Mouse (Mus musculus) cerebellum, adult 9-10 months (tissue): ENCODE results near the gene Ap1s3.
A peak's percentile ranks its signal among the peaks of the same experiment; 100 is the strongest.
"Not testable (repeated sequence)": the region's sequence is repeated elsewhere in the genome, so short reads cannot be mapped to it uniquely, and the experiment has no call there.

Source experiments
- DNase-seq: peaks from one replicate; pipeline ENCODE4 v3.0.0; 2022

Ap1s3 gene

DNA sequence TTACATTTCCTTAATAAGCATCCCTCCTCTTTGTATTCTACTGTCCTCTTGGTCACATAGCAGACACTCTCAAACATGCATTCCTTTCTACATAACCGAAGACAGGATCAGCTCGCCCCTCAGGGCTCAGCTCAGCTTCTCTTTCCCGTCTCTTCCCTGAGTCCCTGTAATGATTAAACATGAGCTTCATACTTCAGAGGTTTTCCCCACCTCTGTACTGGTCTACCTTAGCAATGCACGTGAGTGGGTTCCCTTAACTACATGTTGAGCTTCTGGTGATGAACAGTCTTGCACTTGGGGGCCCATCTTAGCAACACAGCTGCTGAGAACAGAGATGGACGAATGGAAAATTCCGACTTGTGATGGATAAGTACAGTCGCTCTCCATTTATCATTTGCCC is 12.2 kb downstream of the Ap1s3 start:
- DNase-seq, result no peak

DNA sequence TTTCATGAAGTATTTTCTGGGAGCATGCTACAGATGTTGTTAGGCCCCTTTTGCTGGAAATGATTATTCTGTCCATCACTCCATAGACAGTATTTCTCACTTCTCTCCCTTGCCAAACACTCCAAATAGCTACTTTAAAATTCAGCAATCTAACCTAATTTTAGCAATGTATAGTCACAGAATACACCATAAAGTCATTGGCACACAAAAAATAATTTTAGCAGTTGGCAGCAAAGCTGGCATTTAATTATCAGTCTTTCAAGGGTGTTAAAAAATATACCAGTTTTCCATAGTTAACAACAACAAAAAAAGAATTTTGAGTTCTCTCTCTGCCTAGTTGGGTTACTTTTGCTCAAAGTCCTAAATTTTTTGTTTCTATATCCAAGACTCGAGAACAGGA is 14.4 kb downstream of the Ap1s3 start:
- DNase-seq, result no peak

DNA sequence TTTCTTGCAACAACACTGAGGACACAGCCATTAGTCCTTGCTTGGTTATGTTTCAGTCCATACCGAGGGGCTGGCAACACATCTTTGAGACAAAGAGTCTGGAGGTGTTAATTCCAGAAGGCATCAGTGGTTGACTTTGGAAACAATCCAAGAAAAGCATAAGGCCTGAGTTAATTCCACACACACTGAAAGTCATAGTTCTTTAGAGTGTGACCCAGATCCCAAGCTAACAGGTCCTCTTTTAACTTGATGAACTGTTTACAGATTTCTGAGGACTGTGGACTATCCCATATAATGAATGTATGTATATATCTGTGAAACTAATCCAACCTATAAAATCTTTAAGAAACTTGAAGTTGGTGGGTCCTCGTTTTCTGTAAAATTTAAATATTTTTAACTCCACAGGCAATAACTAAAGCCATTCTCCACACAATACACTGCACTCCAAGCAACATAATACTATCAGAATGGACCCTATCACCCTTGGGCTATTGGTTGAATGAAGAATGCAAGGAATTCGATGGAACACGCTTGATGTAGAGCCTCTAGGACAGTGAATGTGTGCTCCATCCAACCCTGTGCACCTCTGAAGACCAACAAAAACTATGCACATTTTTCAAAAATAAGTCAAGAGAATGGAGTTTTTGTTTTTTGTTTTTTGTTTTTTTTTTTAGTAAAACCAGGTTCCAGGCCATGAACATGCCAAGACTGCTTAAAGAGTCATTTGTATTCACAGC is 15.8 kb downstream of the Ap1s3 start:
- no peak for DNase-seq

DNA sequence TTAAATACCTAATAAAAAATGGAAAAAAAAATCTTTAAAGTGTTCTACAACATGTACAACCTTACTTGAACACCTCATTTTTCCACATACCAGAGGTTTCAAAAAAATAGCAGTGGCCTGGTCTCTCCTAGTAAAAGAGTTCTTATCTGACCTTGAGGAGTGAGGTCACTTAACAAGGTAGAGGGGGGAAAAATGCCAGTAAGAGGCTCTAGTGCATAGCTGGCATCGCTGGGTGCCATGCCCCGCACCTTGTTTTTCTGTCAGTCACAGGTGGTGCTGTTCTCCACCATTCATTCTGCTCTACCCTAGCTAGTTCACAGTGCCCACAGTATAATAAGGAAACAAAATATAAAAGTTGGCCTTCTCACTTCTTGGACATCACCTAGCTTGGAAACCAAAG is 16.8 kb downstream of the Ap1s3 start:
- DNase-seq, result no peak

DNA sequence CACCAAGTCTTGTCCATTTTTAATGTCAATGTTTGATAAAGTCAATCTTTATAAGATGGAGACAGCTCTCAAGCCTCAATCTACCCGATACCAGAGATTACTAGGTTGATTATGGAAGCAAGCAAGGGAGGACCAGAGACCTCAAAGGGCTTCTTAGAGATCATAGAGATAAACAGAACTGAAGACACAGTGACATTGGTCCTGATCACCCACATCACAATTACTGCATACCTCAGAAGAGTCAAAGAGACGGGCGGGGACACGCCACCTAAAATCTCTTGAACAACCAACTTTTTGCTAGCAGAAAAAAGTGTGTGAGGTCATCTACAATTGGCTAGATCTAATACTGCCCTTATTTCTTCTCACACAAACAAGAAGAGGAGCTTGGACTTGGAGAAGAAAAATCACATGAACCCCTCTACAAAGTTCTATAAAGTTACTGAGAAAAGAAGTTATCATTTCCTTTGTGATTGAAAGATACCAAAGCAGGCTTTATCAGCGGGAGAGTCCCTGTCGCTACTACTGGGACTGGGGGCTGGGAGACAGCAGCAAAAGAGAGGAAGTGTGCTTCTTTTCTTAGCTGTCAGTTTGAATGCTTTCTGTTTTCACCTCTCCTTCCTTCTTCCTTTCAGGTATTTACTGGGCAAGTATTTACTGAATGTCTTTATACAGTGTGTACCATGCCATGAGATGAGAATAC is 28.2 kb downstream of the Ap1s3 start:
- DNase-seq, result no peak

DNA sequence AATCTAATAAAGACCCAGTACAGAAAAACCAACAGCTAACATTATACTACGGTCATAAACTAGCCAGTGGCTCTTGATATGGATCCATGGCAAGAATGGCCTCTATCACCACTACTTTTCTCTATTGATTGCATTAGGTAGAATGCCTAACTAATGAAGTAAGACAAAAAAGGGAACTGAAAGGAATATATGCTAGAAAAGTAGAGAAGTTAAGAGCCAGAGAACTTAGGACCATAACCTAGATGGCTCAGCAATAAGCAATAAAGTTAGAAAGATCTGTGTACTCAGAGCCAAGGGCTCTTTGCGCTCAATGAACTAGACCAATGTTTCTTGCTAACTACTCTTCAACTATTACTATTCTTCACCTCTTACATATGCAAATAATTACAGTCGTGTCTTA is 29.1 kb downstream of the Ap1s3 start:
- no peak for DNase-seq

DNA sequence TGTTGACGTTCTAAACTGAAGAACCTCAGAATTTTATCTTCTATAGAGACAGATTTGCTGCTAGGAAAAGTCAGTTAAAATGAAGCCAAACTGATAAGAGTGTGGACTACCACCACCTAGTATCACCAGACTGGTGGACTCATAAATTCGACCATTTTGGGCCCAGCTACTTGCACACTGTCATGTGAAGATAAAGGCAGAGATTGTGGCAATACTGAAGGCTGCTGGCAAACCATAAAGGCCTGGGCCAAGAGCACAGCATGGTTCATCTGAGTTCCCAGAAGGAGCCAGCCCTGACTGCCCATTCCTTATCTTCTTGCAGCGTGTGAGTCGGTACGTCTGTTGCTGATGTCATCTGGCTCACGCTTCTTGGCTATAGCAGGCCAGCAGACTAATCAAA is 30.4 kb downstream of the Ap1s3 start:
- no peak for DNase-seq

DNA sequence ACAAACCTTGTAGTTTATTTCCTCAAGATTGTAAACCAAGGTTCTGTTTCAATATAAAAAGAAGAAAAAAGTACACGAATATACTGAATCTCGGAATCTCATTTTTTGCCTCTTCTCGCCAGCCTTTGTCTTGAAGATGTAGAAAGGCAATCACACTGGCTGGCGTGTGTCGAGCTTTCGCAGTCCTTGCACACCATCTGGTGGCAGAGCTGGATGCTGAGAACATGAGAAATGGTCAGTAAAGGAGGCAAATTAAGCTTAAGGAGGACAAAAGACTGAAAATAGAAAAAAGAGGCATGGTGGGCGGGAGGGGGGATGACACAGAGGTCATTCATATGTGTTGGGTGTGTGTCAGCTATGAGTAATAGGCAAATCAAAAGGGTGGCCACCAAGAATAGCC is 31.6 kb downstream of the Ap1s3 start:
- peak; percentile 69 for DNase-seq

DNA sequence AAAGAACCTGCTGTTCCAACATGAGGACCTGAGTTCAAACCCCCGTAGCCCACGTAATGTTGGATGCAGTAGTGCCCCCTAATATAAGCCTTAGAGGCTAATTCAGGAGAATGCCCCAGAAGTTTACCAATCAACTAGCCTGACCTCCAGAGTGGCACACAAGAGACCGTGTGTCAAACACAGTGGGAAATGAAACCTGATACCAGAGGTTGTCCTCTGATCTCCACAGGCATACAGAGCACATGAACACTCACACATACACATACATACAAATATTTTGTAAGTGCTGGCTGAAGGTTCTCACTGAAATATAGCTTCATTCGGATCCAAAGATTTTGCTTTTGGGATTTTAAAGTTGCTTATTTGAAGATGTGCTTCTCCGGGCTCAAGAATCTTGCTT is 32.1 kb downstream of the Ap1s3 start:
- no peak for DNase-seq

DNA sequence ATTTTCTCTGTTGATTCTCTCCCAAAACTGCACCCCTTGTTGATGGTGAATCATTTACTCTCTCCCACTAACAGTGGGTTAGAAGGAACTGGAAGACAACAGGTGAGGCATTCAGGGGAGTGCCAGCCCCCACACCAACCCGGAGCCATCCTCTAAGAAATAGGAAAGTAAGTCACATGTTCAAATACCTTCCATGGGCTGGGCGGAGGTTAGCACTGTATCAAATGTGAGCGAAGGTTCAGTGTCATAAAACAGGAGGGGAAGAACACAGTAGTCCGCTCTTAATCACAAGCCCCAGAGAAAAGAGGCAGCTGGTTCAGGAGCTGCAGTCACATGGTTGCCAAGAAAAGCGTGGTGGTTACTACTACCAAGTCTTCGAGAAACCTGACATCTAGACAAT is 32.7 kb downstream of the Ap1s3 start:
- no peak for DNase-seq

DNA sequence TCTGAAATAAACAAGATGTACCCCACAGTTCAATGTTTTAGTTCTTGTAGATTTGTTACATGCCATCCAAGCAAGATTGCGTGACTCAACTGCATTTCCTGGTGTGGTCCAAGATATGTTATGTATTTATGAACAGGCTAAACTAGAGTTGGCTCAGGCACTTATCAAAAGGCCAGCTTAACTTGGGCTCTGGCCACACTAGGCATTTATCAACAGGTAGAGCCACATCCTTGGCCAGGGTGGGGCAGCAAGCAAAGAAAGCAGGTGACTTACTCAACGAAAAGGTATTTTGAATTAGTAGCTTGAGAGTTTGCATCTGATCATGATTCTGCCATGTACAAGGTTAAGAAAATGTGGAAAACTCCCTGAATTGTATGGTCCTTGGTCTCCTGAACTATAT is 34.0 kb downstream of the Ap1s3 start:
- no peak for DNase-seq

DNA sequence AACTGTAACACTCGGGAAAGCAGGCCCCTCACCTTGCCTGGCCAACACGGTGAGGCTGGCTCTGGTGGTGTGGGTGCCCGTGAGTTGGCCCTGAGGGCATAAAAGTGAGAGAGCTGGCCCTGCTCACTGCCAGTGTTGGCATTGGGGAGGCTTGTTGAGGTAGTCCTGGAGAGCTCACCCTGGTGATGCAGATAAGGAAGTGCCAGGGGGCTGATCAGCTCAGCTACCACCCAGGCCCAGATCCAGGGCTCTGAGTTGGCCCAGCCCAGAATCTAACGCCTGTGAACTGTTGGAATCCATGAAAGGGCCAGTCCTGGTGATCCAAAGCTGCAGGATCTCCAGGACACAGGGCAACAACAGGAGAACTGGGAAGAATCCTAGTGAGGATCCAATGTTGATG is 40.3 kb downstream of the Ap1s3 start:
- no peak for DNase-seq

DNA sequence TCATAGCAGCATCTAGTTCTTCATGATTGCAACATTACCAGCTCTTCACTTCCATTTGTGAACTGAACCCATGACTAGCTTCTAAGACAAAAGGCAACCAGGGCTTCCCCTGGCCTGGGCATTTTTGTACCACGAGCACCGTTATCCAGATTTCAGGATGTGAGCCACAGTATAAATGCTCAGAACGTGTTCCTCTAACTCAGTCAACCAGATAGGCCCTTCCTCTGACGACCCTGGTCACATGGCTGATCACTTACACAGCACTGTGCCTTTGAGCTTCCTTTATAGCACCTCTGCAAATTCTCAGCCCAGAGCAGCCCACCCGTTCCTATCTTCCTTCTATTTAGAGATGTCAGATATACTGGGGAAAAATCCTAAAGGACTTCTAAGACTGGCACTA is 42.0 kb downstream of the Ap1s3 start:
- DNase-seq, result no peak

DNA sequence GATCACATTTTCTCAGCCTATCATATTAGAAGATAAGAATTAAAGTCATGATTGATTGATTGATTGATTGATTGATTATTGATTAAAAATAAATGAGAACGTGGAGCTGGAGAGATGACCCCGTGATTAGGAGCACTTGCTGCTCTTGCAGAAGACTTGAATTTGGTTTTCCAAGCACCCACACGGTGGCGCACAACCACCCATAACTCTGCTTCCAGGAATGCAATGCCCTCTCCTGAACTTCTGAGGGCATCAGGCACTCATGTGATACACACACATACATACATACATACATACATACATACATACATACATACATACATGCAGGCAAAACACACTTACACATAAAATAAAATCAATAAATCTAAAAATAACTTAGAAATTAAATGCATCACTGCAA is 45.6 kb downstream of the Ap1s3 start:
- no peak for DNase-seq

DNA sequence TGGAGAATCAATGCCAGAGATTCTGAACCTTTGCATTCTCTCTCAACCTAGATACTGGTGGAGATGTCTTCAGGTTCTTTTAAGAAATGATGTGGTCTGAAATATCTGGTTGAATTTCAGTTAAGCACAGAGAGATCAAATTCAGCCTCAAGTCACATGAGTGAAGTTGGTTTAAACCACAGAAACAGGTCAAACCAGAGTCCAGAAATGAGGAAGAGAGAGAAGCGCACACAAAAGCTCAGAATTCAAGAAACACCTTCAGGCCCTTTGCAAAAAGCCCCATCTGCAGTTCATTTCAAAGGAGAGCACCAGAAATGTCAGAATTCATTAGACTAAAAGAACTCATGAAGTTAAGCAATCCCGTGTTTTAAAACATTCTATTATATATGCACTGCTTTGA is 52.3 kb downstream of the Ap1s3 start:
- DNase-seq, result no peak

DNA sequence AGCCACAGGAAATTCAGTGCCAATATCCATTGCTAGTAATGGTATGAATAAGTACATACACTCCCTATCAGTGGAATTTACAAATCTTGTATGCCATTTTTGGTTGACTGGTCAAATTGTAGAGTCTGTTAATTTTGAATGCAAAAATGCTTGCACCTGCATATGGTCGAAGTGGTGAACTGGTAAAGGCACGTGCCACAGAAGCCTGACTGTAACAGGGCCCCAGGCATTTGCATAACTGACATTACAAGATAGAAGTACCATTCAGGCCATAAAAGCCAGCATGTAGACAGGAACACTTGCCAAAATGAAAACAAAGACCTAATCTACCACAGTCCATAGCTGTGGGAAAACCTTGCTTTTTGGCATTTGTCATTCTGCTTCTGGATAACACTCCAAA is 55.3 kb downstream of the Ap1s3 start:
- DNase-seq, result no peak

DNA sequence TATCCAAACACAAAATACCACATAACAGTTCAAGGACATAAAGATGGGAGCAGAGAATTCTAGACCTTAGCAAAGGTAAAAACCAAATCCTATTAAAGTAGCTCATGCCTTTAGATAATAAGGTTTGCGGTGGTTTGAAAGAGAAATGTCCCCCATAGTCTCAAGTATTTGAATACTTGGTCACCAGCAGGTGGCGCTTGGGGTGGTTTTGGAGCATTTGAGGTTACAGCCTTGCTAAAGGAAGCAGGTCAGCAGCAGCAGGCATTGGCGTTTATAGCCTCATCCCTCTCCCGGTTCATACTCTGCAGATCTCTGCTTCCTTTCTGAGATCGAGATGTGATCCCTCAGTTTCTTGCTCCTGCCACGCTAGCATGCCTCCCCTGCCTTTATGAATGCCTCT is 57.3 kb downstream of the Ap1s3 start:
- DNase-seq, result no peak

DNA sequence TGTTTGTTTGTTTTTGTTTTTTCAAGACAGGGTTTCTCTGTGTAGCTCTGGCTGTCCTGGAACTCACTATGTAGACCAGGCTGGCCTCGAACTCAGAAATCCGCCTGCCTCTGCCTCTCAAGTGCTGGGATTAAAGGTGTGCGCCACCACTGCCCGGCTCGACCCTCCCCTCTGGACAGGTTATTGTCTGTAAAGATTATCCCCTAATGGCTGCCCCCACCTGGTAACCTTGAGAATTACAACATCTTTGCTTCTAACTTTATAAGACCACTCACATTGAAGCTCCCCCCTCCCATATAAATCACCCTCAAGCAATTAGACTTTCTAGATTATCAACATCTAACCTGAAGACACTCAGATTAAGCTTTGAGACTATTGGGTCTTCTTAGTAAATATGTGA is 60.5 kb downstream of the Ap1s3 start:
- peak; percentile 6 for DNase-seq

DNA sequence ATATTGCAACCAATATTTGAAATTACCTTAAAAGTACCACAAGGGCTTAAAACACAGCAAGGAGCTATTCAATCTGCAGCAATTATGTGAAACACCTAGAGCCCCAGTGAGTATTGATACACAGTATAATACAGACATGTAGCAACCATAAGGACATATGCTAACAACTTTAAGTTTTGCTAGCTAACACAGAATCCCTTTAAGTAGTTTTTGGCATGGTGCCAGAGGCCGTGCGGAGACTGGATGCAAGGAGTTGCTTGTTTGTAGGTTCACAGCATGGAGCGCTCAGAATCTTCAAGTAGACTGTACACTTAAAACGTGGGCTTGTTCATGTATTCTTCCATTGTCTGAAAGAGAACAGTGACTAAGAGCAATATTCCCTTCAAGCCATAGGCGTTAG is 62.9 kb downstream of the Ap1s3 start:
- not testable (repeated sequence) for DNase-seq

DNA sequence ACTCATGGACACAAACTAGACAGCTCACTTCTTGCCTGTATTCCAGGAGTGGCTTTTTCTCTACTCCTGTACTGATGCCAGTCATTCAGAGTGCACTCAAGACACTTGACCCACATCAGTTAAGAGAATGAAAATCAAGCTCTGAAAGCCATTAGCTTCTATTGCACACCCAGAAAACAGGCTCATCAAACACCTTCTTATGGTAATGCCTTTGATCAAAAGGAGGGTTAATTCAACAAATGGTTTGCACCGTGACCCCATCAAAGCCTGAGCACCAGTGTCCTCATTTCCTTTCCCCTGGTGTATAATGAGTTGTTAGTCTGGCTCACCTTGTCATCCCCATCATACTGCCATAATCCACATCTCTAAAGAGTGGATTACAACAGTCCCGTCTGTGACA is 69.3 kb downstream of the Ap1s3 start:
- no peak for DNase-seq

DNA sequence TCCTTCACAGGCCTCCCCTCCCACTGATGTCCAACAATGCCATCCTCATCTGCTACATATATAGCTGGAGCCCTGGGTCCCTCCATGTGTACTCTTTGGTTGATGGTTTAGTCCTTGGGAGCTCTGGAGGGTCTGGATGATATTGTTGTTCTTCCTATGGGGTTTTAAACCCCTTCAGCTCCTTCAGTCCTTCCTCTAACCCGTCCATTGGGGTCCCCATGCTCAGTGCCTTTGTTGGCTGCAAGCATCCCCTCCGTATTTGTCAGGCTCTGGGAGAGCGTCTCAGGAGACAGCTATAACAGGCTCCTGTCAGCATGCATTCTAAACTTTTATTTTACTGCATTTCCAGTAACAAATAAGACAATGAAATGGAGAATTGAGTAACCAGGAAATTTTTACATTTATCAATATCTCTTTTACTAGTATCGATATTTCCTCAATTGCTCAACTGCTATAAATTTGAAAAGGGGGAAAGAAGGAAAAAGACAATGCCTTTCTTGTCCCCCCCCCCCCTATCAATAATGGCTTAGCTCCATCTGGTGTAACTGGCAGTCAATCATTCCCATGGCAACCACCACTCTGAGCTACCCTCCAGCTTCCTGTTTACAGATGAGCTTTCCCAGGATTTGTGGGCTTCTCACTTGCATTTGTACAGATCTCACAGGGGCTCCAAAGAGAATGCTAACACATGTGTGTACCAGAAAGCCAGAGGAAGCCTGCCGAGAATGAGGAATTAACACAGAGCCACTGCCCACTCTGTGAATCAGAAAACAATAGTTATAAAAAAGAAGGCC is 73.2 kb downstream of the Ap1s3 start:
- DNase-seq, result no peak

DNA sequence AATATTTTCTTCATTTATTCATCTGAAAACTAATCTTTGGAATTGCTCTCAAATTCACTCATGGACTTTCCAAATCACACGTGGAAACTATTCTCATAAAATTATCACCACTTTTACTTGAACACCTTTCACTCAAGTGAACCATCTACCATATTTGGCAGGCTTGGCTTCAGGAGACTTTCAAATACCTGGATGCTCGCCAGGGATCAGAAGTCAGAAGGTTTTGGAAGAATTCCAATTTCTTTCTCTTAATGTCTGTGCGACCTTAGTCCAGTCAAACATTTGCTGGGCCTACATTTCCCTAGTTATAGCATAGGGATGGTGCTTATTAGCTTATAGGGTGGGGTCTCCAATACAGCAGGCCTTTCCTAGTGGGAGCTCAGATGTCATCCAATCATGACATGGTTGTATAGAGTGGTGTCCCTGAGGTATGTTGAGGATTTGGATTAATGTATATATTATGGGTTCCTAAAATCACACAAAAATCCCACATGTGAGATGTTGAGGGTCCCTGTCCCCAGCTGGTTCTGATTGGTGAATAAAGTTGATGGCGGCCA is 79.0 kb downstream of the Ap1s3 start:
- DNase-seq, result no peak

DNA sequence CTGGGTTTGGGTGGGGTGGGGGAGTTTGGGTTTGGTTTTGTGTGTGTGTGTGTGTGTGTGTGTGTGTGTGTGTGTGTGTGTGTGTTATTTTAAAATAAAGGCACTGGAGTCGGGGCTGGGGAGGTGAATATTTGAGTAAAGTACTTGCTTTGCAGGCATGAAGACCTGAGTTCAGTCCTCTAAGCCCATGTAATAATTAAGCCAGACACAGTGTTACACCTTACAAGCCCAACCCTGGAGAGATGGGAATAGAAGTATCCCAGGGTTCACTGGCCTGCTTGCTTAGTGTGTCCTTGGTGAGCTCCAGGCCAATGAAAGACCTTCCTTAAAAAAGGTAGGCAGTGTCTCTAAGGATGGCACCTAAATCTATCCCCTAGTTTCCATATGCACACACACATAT is 80.7 kb downstream of the Ap1s3 start:
- DNase-seq, result no peak
